Mouse (Mus musculus): ENCODE measurements around the gene Spred2.

GRCm38 (mm10) chr11:20013366-20013765 is 89.2 kb downstream of the Spred2 start:
- TF ChIP-seq CTCF (IDR thresholded peaks at IDR 0.05; ENCODE audit: low read depth, low read length) (no peak), POLR2A (IDR thresholded peaks at IDR 0.05; ENCODE audit: borderline replicate concordance, low read depth, low read length) (no peak)
